Comparison of ENCODE assay signal across 16 mouse cellular contexts in genomic region chr6:43272597-43272996, GRCm38 (mm10). TPM values are rescaled to one million over a fixed set of nuclear protein-coding genes. Genes with fewer than 3 reads are reported as not detected.
DNase-seq lines count a peak whose midpoint lies in the region; ATAC-seq and TF ChIP-seq lines count a peak whose summit lies in the region.
"Had no signal": no experiment of that assay in that cellular context is flagged by ENCODE, and none has a peak within 500 bp of the region (broad histone marks: within the 10 kb centered on the region; RNA-seq: fewer than 3 reads in every experiment).

No protein-coding gene starts in this region.

- no peak overlapping the region for H3K9ac ChIP-seq in heart, postnatal 0 days (replicated peaks; ENCODE audit: low read depth, low read length)
- H3K9ac ChIP-seq: embryonic facial prominence, embryonic 15.5 days; hindbrain, embryonic 13.5 days had no signal

- peaks cover 2% of the 10 kb centered on the region; the same call in 1 of the 2 replicates for H3K4me1 ChIP-seq in kidney, adult 2 months (ENCODE audit: control insufficient read depth, insufficient read depth, low read length)
- H3K4me1 ChIP-seq in heart, postnatal 0 days (ENCODE audit: control insufficient read depth, insufficient read depth): no peaks in the 10 kb centered on the region
- H3K4me1 ChIP-seq: embryonic facial prominence, embryonic 15.5 days; hindbrain, embryonic 13.5 days had no signal

- H3K4me3 ChIP-seq in kidney, adult 2 months (ENCODE audit: insufficient read depth, low read depth, low read length): no peak overlapping the region
- no peak overlapping the region for H3K4me3 ChIP-seq in heart, postnatal 0 days (ENCODE audit: low read depth, low read length)
- H3K4me3 ChIP-seq: embryonic facial prominence, embryonic 15.5 days; hindbrain, embryonic 13.5 days; megakaryocyte, embryonic 14.5 days; myocyte had no signal

- no peak for TF ChIP-seq CTCF in kidney, adult 2 months (conservative IDR thresholded peaks at IDR 0.05; ENCODE audit: insufficient read depth, insufficient read length, low read depth, low read length)
- TF ChIP-seq CTCF in heart, postnatal 0 days (IDR thresholded peaks at IDR 0.05; ENCODE audit: low read depth): no peak

- H3K27me3 ChIP-seq in kidney, adult 2 months (replicated peaks; ENCODE audit: control insufficient read depth, insufficient read depth, low read length): no peaks in the 10 kb centered on the region
- H3K27me3 ChIP-seq in heart, postnatal 0 days (ENCODE audit: control insufficient read depth, insufficient read depth, low read length): no peaks in the 10 kb centered on the region
- H3K27me3 ChIP-seq: embryonic facial prominence, embryonic 15.5 days had no signal

- no peak; the same call in 1 of the 2 replicates for TF ChIP-seq EP300 in heart, postnatal 0 days (IDR thresholded peaks at IDR 0.05; ENCODE audit: low read depth)

- H3K36me3 ChIP-seq in kidney, adult 2 months (ENCODE audit: control insufficient read depth, insufficient read depth, low read length): peaks cover 2% of the 10 kb centered on the region; the same call in 1 of the 2 replicates
- peaks cover 34% of the 10 kb centered on the region; the same call in 1 of the 2 replicates for H3K36me3 ChIP-seq in heart, postnatal 0 days (replicated peaks; ENCODE audit: control insufficient read depth, insufficient read depth, low read length)
- H3K36me3 ChIP-seq: hindbrain, embryonic 13.5 days had no signal

- peak; percentile 65 for DNase-seq in kidney, adult 2 months
- DNase-seq in kidney, adult 18-20 months: no peak
- peak; percentile 17 to 54 for DNase-seq in heart, adult 9 months (ENCODE audit: low spot score in 2 of 2)
- DNase-seq in heart, postnatal 0 days (ENCODE audit: low spot score): peak; percentile 45
- DNase-seq in kidney, postnatal 36 days: peak; percentile 28 to 46
- no peak for DNase-seq in right cerebral cortex, adult 18-20 months
- DNase-seq in embryo, embryonic 9.5 days (ENCODE audit: extremely low spot score): no peak
- DNase-seq: cerebellum, adult 8-10 months; thymus, adult 18-20 months had no signal

- H3K4me2 ChIP-seq in heart, postnatal 0 days (ENCODE audit: low read depth, low read length): no peak overlapping the region
- H3K4me2 ChIP-seq: embryonic facial prominence, embryonic 15.5 days; hindbrain, embryonic 13.5 days had no signal

- TF ChIP-seq POLR2A in kidney, adult 2 months (IDR thresholded peaks at IDR 0.05; ENCODE audit: low read depth, low read length): no peak

- no peaks in the 10 kb centered on the region for H3K9me3 ChIP-seq in heart, postnatal 0 days (replicated peaks; ENCODE audit: control insufficient read depth, low read length)
- H3K9me3 ChIP-seq: embryonic facial prominence, embryonic 15.5 days; hindbrain, embryonic 13.5 days; megakaryocyte, embryonic 14.5 days had no signal

- H3K27ac ChIP-seq in kidney, adult 2 months (ENCODE audit: insufficient read depth, low read depth, low read length): peak overlapping the region; percentile 74; the same call in 1 of the 2 replicates
- peak overlapping the region; percentile 68 for H3K27ac ChIP-seq in heart, postnatal 0 days (ENCODE audit: low read depth)
- H3K27ac ChIP-seq: embryonic facial prominence, embryonic 15.5 days; hindbrain, embryonic 13.5 days had no signal

- ATAC-seq in heart, postnatal 0 days (ENCODE audit: insufficient read depth, low read depth): peak; percentile 78

RNA-seq across cellular contexts. Expression of gene Arhgef5, which starts 7.2 kb away (rescaled TPM):
- polyA plus RNA-seq in kidney, adult 2 months (2012; rRNA removed): 35.2 and 36.4 TPM in 2 replicates
- total RNA-seq in heart, postnatal 0 days (2014; rRNA removed; ENCODE audit: low replicate concordance): 9.1 and 13.7 TPM in 2 replicates
- 3.6 and 5.1 TPM in 2 replicates for polyA plus RNA-seq in heart, postnatal 0 days (2015; fragmentation: Nextera tagmentation; extraction: Ambion mirVana)

RNA-seq across cellular contexts. Expression of gene Nobox, which starts 36.8 kb away (rescaled TPM):
- polyA plus RNA-seq in kidney, adult 2 months (2012; rRNA removed): 0.10 and 0.19 TPM in 2 replicates
- total RNA-seq in heart, postnatal 0 days (2014; rRNA removed; ENCODE audit: low replicate concordance): not detected in 2 replicates
- polyA plus RNA-seq in heart, postnatal 0 days (2015; fragmentation: Nextera tagmentation; extraction: Ambion mirVana): not detected in 2 replicates
- total RNA-seq: adrenal gland, postnatal 36 days; layer of hippocampus, adult 18-20 months had no signal
- polyA plus RNA-seq: embryonic facial prominence, embryonic 15.5 days; hindbrain, embryonic 13.5 days; myocyte had no signal

RNA-seq across cellular contexts. Expression of gene Olfr47, which starts 41.3 kb away (rescaled TPM):
- not detected in 2 replicates for polyA plus RNA-seq in kidney, adult 2 months (2012; rRNA removed)
- total RNA-seq in heart, postnatal 0 days (2014; rRNA removed; ENCODE audit: low replicate concordance): not detected in 2 replicates
- polyA plus RNA-seq in heart, postnatal 0 days (2015; fragmentation: Nextera tagmentation; extraction: Ambion mirVana): not detected in 2 replicates
- total RNA-seq: adrenal gland, postnatal 36 days; layer of hippocampus, adult 18-20 months; left cerebral cortex, postnatal 14 days had no signal
- polyA plus RNA-seq: embryonic facial prominence, embryonic 15.5 days; hindbrain, embryonic 13.5 days; myocyte had no signal

RNA-seq across cellular contexts. Expression of gene Olfr434, which starts 59.8 kb away (rescaled TPM):
- polyA plus RNA-seq in kidney, adult 2 months (2012; rRNA removed): not detected in 2 replicates
- not detected in 2 replicates for total RNA-seq in heart, postnatal 0 days (2014; rRNA removed; ENCODE audit: low replicate concordance)
- polyA plus RNA-seq in heart, postnatal 0 days (2015; fragmentation: Nextera tagmentation; extraction: Ambion mirVana): not detected in 2 replicates
- total RNA-seq: adrenal gland, postnatal 36 days; layer of hippocampus, adult 18-20 months; left cerebral cortex, postnatal 14 days had no signal
- polyA plus RNA-seq: hindbrain, embryonic 13.5 days; myocyte had no signal

Comparison
In these comparisons a context has a peak if more than half of its experiments do, and no peak if none do; other contexts are left out.
1. DNase-seq: peak in kidney, adult 2 months (single experiment), heart, adult 9 months (2 of 2), heart, postnatal 0 days (single experiment) and kidney, postnatal 36 days (2 of 2); none in kidney, adult 18-20 months (single experiment), right cerebral cortex, adult 18-20 months (single experiment) and embryo, embryonic 9.5 days (single experiment).